Mouse (Mus musculus) spleen, adult 2 months (tissue): ENCODE results near the gene Lcn12. TPM values are rescaled to one million over a fixed set of nuclear protein-coding genes. Genes with fewer than 3 reads are reported as not detected.

ENCODE experiments used
- DNase-seq, 2 experiments: peaks; one replicate each; pipeline versions ENCODE4 v3.0.0 to v3.0.0-alpha.2; 2012 to 2021; ENCODE audit warnings: low spot score in 2 of 2, low read depth in 1 of 2
- H3K27ac ChIP-seq: fragments of 200-500 bp; 2 replicates; pipeline ENCODE4 v1.5.1; 2012; ENCODE audit warnings: low read length, inconsistent platforms; ENCODE audit not compliant: insufficient read depth
- H3K27me3 ChIP-seq: fragments of 200-500 bp; 2 replicates; pipeline ENCODE4 v1.6.1; 2012; ENCODE audit warnings: mild to moderate bottlenecking, moderate library complexity, low read length, inconsistent platforms; ENCODE audit not compliant: control insufficient read depth, insufficient read depth
- H3K36me3 ChIP-seq: fragments of 200-500 bp; 2 replicates; pipeline ENCODE4 v1.6.1; 2012; ENCODE audit warnings: mild to moderate bottlenecking, low read length, inconsistent platforms; ENCODE audit not compliant: control insufficient read depth, insufficient read depth
- H3K4me1 ChIP-seq: fragments of 200-500 bp; 2 replicates; pipeline ENCODE4 v1.6.1; 2011; ENCODE audit warnings: inconsistent platforms; ENCODE audit not compliant: control insufficient read depth, insufficient read depth, insufficient read length
- H3K4me3 ChIP-seq: fragments of 200-500 bp; 2 replicates; pipeline ENCODE4 v1.5.1; 2011; ENCODE audit warnings: mild to moderate bottlenecking, inconsistent platforms; ENCODE audit not compliant: insufficient read depth, insufficient read length; ENCODE audit errors: extremely low read depth
- CTCF ChIP-seq: fragments of 200-500 bp; IDR thresholded peaks from 2 replicates; pipeline ENCODE4 v1.5.1; 2011; ENCODE audit warnings: mild to moderate bottlenecking, inconsistent platforms; ENCODE audit not compliant: insufficient read depth, insufficient read length, insufficient replicate concordance; ENCODE audit errors: extremely low read depth
- POLR2A ChIP-seq: fragments of 200-500 bp; IDR thresholded peaks from 2 replicates; pipeline ENCODE4 v1.6.1; 2011; ENCODE audit warnings: low read depth, low read length, inconsistent platforms
- WGBS: fragments of 180-500 bp; shearing (Covaris S2); methylation state at CpG from one replicate; pipeline ENCODE4 v1.1.7; 2018; 5-methylcytosine and 5-hydroxymethylcytosine counted together
- polyA plus RNA-seq: library from polyadenylated mRNA; depleted of rRNA; stranded (reverse); fragments of >200 nt; gene quantifications from 2 replicates; pipeline ENCODE4 v1.2.3, GENCODE M21; 2012; rRNA removed

Gene Lcn12
- polyA plus RNA-seq, 1 experiment: not detected

DNA sequence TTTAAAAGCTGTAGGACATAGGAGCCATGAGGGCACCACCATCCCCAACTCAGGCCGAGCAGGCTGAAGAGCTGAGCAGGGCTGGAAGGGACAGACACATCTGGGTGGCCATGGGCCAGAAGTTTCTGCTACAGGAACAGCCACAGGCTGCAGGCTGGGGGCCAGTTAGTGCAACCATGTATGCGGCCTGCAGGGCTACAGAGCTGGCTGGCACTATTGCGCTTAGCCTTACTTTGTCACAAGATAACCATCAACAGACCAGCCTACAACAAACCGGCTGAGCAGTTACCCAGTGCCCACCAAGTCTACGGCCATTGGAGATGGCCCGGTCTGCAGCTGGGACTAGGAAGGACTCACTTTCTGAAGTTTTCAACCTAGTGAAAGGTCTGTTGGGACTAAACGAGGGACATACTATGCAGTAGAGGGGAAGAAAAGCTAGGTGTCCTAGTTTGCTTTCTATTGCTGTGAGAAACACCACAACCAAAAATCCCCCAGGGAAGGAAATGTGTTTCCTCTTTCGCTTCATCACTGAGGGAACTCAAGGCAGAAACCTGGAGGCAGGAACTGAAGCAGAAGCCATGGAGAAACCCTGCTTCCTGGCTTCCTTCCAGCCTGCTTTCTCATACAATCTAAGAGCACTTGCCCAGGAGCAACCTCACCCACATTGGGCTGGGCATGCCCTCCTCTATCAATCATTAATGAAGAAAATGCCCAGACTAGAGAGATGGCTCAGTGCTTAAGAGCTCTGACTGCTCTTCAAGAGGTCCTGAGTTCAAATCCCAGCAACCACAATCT is 42.7 kb downstream of the Lcn12 start:
- Histone ChIP-seq H3K4me1 (no peaks in the 10 kb centered on the region), H3K27ac (no peak overlapping the region), H3K4me3 (no peak overlapping the region), H3K27me3 (no peaks in the 10 kb centered on the region), H3K36me3 (peaks cover 11% of the 10 kb centered on the region)
- TF ChIP-seq POLR2A: no peak
- TF ChIP-seq CTCF: no peak
- no peak for DNase-seq
- WGBS: 57% methylated on average over 8 of the region's 8 CpGs

DNA sequence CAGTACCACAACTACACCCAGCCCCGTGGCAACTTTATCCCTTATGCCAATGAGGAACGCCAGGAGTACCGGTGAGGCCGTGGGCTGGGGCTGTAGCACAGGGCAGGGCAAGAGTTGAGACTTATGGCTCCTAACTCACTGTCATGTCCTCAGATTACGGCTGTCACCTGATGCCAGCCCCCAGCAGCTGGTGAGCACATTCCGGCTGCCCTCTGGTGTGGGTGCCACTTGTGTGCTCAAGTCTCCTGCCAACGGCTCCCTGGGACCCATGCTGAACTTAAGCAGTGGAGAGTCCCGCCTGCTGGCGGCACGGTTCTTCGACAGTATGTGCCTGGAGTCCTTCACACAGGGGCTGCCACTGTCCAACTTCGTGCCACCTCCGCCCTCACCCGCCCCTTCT is 51.0 kb downstream of the Lcn12 start:
- TF ChIP-seq CTCF: no peak
- 92% methylated on average over 14 of the region's 14 CpGs for WGBS
- peaks cover 34% of the 10 kb centered on the region for H3K36me3 ChIP-seq

DNA sequence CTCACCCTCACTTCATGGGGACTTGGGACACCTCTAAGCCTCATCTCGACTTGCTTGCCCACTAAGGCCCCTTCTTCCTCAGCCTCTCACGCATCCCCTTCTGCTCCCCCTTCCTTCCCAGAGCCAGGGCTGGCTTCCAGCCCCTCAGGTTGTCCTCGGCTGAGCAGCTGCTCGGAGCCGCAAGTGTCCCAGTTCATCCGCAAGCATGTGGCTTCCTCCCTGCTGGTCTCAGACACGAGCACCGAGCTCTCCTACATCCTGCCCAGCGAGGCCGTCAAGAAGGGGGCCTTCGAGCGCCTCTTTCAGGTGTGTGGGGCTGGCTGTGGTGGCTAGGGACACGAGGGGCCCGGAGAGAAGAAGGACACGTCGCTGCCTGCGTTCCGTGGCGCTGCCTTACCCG is 52.6 kb downstream of the Lcn12 start:
- 90% methylated on average over 20 of the region's 20 CpGs for WGBS
- Histone ChIP-seq H3K36me3 (peaks cover 28% of the 10 kb centered on the region), H3K4me1 (no peaks in the 10 kb centered on the region), H3K4me3 (no peak overlapping the region), H3K27ac (no peak overlapping the region), H3K27me3 (no peaks in the 10 kb centered on the region)
- no peak for DNase-seq
- TF ChIP-seq CTCF (no peak), POLR2A (no peak)

More for the DNA sequence above, 51.0 kb downstream of the Lcn12 start:
- H3K27ac ChIP-seq: no peak overlapping the region
- no peak overlapping the region for H3K4me3 ChIP-seq
- H3K4me1 ChIP-seq: no peaks in the 10 kb centered on the region
- no peaks in the 10 kb centered on the region for H3K27me3 ChIP-seq
- no peak for DNase-seq

Other genes with a start within 250 kb of the Lcn12 start
- gene AL732309.1, start 247.0 kb downstream of the Lcn12 start, polyA plus RNA-seq: 21.0 and 25.2 TPM in 2 replicates
- gene Tmem203, start 238.5 kb downstream of the Lcn12 start, polyA plus RNA-seq: 44.4 and 60.5 TPM in 2 replicates
- gene Tprn, start 231.3 kb downstream of the Lcn12 start, polyA plus RNA-seq: 17.1 and 23.5 TPM in 2 replicates
- 45.5 and 67.8 TPM in 2 replicates for gene Ssna1, start 221.5 kb downstream of the Lcn12 start, polyA plus RNA-seq
- gene Anapc2, start 221.4 kb downstream of the Lcn12 start, polyA plus RNA-seq: 55.7 and 68.8 TPM in 2 replicates
- not detected in 2 replicates for gene Tmem210, start 205.8 kb downstream of the Lcn12 start, polyA plus RNA-seq
- 0.28 and 0.77 TPM in 2 replicates for gene Lrrc26, start 204.0 kb downstream of the Lcn12 start, polyA plus RNA-seq
- 0.04 and 0.26 TPM in 2 replicates for gene Grin1, start 174.7 kb downstream of the Lcn12 start, polyA plus RNA-seq
- 11.4 and 14.6 TPM in 2 replicates for gene Man1b1, start 161.6 kb downstream of the Lcn12 start, polyA plus RNA-seq
- gene Dpp7, start 137.6 kb downstream of the Lcn12 start, polyA plus RNA-seq: 35.1 and 41.8 TPM in 2 replicates
- gene Uap1l1, start 128.2 kb downstream of the Lcn12 start, polyA plus RNA-seq: 28.4 and 55.4 TPM in 2 replicates
- gene Sapcd2, start 121.6 kb downstream of the Lcn12 start, polyA plus RNA-seq: 6.7 and 9.4 TPM in 2 replicates
- 5.0 and 5.9 TPM in 2 replicates for gene Entpd2, start 98.0 kb downstream of the Lcn12 start, polyA plus RNA-seq
- 31.0 and 36.5 TPM in 2 replicates for gene Npdc1, start 94.6 kb downstream of the Lcn12 start, polyA plus RNA-seq
- gene Fut7, start 70.6 kb downstream of the Lcn12 start, polyA plus RNA-seq: 2.4 and 3.7 TPM in 2 replicates
- 61.1 and 67.6 TPM in 2 replicates for gene Abca2, start 65.2 kb downstream of the Lcn12 start, polyA plus RNA-seq
- gene Clic3, start 37.1 kb downstream of the Lcn12 start, polyA plus RNA-seq: 2.5 and 3.1 TPM in 2 replicates
- 68.7 and 86.4 TPM in 2 replicates for gene Paxx, start 32.8 kb downstream of the Lcn12 start, polyA plus RNA-seq
- gene Ptgds, start 23.9 kb downstream of the Lcn12 start, polyA plus RNA-seq: 0.27 and 7.8 TPM in 2 replicates
- 34.7 and 42.0 TPM in 2 replicates for gene Fbxw5, start 6.8 kb upstream of the Lcn12 start, polyA plus RNA-seq
- gene C8g, start 7.8 kb upstream of the Lcn12 start, polyA plus RNA-seq: 1.9 TPM in 2 replicates
- gene Traf2, start 53.0 kb upstream of the Lcn12 start, polyA plus RNA-seq: 21.6 and 22.6 TPM in 2 replicates
- 56.2 and 74.7 TPM in 2 replicates for gene Edf1, start 63.9 kb upstream of the Lcn12 start, polyA plus RNA-seq
- gene Mamdc4, start 80.9 kb upstream of the Lcn12 start, polyA plus RNA-seq: 2.2 and 4.0 TPM in 2 replicates
- 22.5 and 28.5 TPM in 2 replicates for gene Phpt1, start 81.3 kb upstream of the Lcn12 start, polyA plus RNA-seq
- gene Ajm1, start 87.8 kb upstream of the Lcn12 start, polyA plus RNA-seq: 6.3 and 7.6 TPM in 2 replicates
- 43.6 and 55.1 TPM in 2 replicates for gene Rabl6, start 114.6 kb upstream of the Lcn12 start, polyA plus RNA-seq
- not detected in 2 replicates for gene Ccdc183, start 123.8 kb upstream of the Lcn12 start, polyA plus RNA-seq
- gene Tmem141, start 128.1 kb upstream of the Lcn12 start, polyA plus RNA-seq: 16.4 and 16.8 TPM in 2 replicates
- 71.2 and 120 TPM in 2 replicates for gene Fcna, start 134.1 kb upstream of the Lcn12 start, polyA plus RNA-seq
- not detected in 2 replicates for gene Lcn8, start 159.2 kb upstream of the Lcn12 start, polyA plus RNA-seq
- not detected in 2 replicates for gene Lcn5, start 164.0 kb upstream of the Lcn12 start, polyA plus RNA-seq
- not detected in 2 replicates for gene Lcn6, start 182.9 kb upstream of the Lcn12 start, polyA plus RNA-seq
- not detected in 2 replicates for gene Lcn10, start 188.8 kb upstream of the Lcn12 start, polyA plus RNA-seq
- gene Obp2a, start 206.1 kb upstream of the Lcn12 start, polyA plus RNA-seq: not detected in 2 replicates
- gene Bmyc, start 212.8 kb upstream of the Lcn12 start, polyA plus RNA-seq: 55.3 and 83.7 TPM in 2 replicates
- gene Obp2b, start 243.1 kb upstream of the Lcn12 start, polyA plus RNA-seq: not detected in 2 replicates